Mouse (Mus musculus) kidney, adult 2 months (tissue): ENCODE measurements around the gene Ascc1. TPM values are rescaled to one million over a fixed set of nuclear protein-coding genes. Genes with fewer than 3 reads are reported as not detected.

Experiments
- DNase-seq: peaks from one replicate; pipeline ENCODE4 v3.0.0; 2021
- H3K27ac ChIP-seq: fragments of 200-500 bp; 2 replicates; pipeline ENCODE4 v1.5.1; 2012; ENCODE audit warnings: low read depth, low read length, control low read depth, inconsistent platforms; ENCODE audit not compliant: insufficient read depth
- H3K27me3 ChIP-seq: fragments of 200-500 bp; replicated peaks from 2 replicates; pipeline ENCODE4 v1.6.1; 2012; ENCODE audit warnings: mild to moderate bottlenecking, moderate library complexity, low read length, inconsistent platforms; ENCODE audit not compliant: control insufficient read depth, insufficient read depth
- H3K36me3 ChIP-seq: fragments of 200-500 bp; 2 replicates; pipeline ENCODE4 v1.6.1; 2012; ENCODE audit warnings: mild to moderate bottlenecking, moderate library complexity, low read length, inconsistent platforms; ENCODE audit not compliant: control insufficient read depth, insufficient read depth
- H3K4me1 ChIP-seq: fragments of 200-500 bp; 2 replicates; pipeline ENCODE4 v1.6.1; 2011; ENCODE audit warnings: low read length; ENCODE audit not compliant: control insufficient read depth, insufficient read depth
- H3K4me3 ChIP-seq: fragments of 200-500 bp; 2 replicates; pipeline ENCODE4 v1.5.1; 2011; ENCODE audit warnings: mild to moderate bottlenecking, low read depth, low read length, control low read depth; ENCODE audit not compliant: insufficient read depth
- CTCF ChIP-seq: fragments of 200-500 bp; conservative IDR thresholded peaks from 2 replicates; pipeline ENCODE4 v1.5.1; 2011; ENCODE audit warnings: low read depth, mild to moderate bottlenecking, control low read depth, low read length, moderate library complexity, mixed read lengths; ENCODE audit not compliant: insufficient read depth, insufficient read length
- POLR2A ChIP-seq: fragments of 200-500 bp; IDR thresholded peaks from one replicate; pipeline ENCODE4 v1.6.1; 2011; ENCODE audit warnings: low read depth, low read length, control low read depth
- WGBS: fragments of 180-500 bp; shearing (Covaris S2); methylation state at CpG from one replicate; pipeline ENCODE4 v1.1.7; 2018; 5-methylcytosine and 5-hydroxymethylcytosine counted together
- polyA plus RNA-seq: library from polyadenylated mRNA; depleted of rRNA; stranded (reverse); fragments of >200 nt; gene quantifications from 2 replicates; pipeline ENCODE4 v1.2.3, GENCODE M21; 2012

Gene Ascc1
- polyA plus RNA-seq, 1 experiment = 132 TPM

DNA sequence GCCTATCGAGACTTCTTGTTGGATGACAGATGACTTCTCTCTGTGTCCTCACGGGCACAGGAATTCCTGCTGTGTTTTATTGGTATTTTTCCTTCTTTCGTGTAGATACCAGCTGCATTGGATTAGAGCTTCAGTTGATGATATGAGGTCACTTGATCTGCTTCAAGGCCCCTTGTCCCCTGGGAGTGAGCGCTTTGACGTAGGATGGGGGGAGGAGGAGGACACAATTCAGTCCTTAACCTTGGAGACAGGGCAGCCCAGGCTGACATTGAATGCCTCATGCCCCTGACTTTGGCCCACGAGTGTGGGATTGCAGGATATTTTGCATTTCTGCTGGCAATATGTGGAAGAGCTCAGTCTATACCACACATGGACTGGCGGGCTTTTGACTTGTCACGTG is 29.0 kb downstream of the Ascc1 start:
- H3K4me1 ChIP-seq = peaks cover 8% of the 10 kb centered on the region
- DNase-seq = no peak
- 71% methylated on average over 8 of the region's 8 CpGs for WGBS

DNA sequence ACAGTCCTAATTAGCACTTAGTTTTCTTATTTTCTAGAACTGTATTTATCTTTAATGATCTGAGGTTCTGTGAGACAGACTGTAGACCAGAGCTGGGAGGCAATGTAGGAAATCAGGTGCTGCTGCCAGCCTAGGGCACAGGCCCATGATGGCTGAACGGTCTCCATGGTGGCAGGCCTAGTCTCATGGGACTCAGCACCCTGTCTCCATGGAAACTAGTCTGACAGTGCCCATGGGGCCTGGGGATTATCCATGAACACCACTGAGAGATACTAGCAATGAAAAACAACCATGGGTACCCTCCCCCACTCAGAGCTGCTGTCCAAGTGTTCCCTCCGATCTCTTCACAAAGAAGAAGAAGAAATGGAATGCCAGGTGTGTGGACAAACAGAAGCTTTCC is 29.4 kb downstream of the Ascc1 start:
- WGBS = 88% methylated on average over 2 of the region's 2 CpGs
- H3K4me1 ChIP-seq = peaks cover 8% of the 10 kb centered on the region
- no peak overlapping the region for H3K27ac ChIP-seq
- H3K27me3 ChIP-seq = no peaks in the 10 kb centered on the region
- H3K4me3 ChIP-seq = no peak overlapping the region
- DNase-seq = no peak
- no peak for TF ChIP-seq POLR2A
- TF ChIP-seq CTCF = no peak
- H3K36me3 ChIP-seq = no peaks in the 10 kb centered on the region

More for the DNA sequence above, 29.0 kb downstream of the Ascc1 start:
- TF ChIP-seq CTCF = no peak
- no peak for TF ChIP-seq POLR2A
- Histone ChIP-seq H3K27ac (no peak overlapping the region), H3K36me3 (no peaks in the 10 kb centered on the region), H3K27me3 (no peaks in the 10 kb centered on the region), H3K4me3 (no peak overlapping the region)

DNA sequence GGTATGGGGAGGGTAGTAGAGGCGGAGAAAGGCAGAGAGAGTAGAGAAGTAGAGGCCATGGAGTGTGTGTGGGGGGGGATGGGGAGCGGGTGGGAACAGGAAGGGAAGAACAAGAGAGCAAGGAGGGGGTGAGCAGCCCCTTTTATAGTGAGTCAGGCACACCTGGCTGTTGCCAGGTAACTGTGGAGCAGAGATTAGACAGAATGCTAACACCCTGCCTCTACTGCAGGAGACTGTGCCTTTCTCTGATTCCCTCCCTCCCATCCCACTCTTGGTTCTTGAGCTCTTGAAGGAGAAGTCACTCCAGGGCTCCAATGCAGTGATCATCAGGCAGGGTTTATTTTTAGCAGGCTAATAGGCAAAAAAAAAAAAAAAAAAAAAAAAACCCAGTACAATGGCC is 30.0 kb downstream of the Ascc1 start:
- DNase-seq = no peak
- H3K36me3 ChIP-seq = no peaks in the 10 kb centered on the region
- peaks cover 8% of the 10 kb centered on the region for H3K4me1 ChIP-seq
- H3K4me3 ChIP-seq = no peak overlapping the region
- H3K27me3 ChIP-seq = no peaks in the 10 kb centered on the region
- H3K27ac ChIP-seq = no peak overlapping the region
- TF ChIP-seq POLR2A (no peak), CTCF (no peak)
- 83% methylated on average over 2 of the region's 2 CpGs for WGBS

DNA sequence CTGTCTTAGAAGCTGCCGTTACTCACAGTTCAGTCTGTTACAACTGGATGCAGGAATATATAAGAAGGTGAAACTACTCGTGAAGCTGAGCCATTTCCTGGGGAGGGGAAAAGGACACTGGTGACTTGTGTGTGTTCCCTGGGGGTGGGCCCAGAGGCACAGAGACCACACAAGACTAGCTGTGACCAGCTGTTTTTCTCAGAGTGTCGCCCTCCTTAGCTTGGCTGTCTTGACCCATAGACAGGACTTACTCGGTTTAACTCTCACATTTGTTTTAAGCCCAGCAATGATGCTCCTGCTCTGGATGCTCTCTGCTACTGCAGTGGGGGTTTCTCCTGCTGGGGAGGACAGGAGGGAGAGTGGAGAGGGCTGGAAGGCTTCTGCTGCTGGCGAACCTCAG is 30.5 kb downstream of the Ascc1 start:
- TF ChIP-seq CTCF (no peak), POLR2A (no peak)
- Histone ChIP-seq H3K27ac (no peak overlapping the region), H3K4me1 (peaks cover 8% of the 10 kb centered on the region), H3K4me3 (no peak overlapping the region), H3K36me3 (no peaks in the 10 kb centered on the region), H3K27me3 (no peaks in the 10 kb centered on the region)
- 80% methylated on average over 5 of the region's 5 CpGs for WGBS
- DNase-seq = no peak

DNA sequence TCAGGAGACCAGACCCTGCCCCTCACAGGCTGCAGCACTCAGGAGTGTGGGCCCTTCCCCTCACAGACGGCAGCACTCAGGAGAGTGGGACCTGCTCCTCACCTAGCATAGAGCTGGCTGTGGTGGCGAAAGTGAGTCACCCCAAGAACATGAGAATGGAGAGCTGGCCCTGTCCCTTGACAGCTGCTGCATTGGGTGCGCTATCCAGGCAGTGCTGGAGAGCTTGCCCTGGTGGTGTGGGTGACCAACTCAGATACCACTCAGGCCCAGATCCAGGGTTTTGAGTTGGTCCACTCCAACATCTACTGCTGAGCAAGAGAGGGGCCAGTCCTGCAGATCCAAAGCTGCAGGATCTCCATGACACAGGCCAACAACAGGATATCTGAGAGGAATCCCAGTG is 32.0 kb downstream of the Ascc1 start:
- WGBS = 91% methylated on average over 3 of the region's 3 CpGs
- no peak for DNase-seq
- Histone ChIP-seq H3K36me3 (no peaks in the 10 kb centered on the region), H3K4me3 (no peak overlapping the region), H3K27me3 (no peaks in the 10 kb centered on the region), H3K4me1 (no peaks in the 10 kb centered on the region), H3K27ac (no peak overlapping the region)
- TF ChIP-seq CTCF = no peak
- TF ChIP-seq POLR2A = no peak

DNA sequence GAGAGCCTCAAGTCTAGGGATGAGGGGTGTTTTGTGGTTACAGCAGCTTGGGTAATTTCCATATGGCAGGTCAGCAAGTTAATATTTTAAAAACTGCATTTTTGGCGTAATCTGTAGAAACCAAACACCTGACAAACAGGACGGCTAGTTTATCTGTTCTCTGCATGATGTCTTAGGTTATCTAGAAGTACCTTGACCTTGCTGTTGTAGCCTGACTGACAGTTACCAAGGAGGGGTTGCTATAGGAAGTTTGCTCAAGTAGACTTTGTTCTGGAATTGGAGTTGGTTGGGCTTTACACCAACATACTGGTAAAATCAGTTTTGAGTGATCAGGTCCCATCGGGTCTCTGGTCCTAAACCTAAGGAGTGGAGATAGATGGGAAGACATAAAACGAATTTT is 33.1 kb downstream of the Ascc1 start:
- DNase-seq = no peak
- H3K36me3 ChIP-seq = no peaks in the 10 kb centered on the region
- no peak overlapping the region for H3K4me3 ChIP-seq
- H3K4me1 ChIP-seq = no peaks in the 10 kb centered on the region
- TF ChIP-seq POLR2A (no peak), CTCF (no peak)
- no peak overlapping the region for H3K27ac ChIP-seq
- WGBS = 81% methylated on average over 4 of the region's 4 CpGs
- H3K27me3 ChIP-seq = no peaks in the 10 kb centered on the region

DNA sequence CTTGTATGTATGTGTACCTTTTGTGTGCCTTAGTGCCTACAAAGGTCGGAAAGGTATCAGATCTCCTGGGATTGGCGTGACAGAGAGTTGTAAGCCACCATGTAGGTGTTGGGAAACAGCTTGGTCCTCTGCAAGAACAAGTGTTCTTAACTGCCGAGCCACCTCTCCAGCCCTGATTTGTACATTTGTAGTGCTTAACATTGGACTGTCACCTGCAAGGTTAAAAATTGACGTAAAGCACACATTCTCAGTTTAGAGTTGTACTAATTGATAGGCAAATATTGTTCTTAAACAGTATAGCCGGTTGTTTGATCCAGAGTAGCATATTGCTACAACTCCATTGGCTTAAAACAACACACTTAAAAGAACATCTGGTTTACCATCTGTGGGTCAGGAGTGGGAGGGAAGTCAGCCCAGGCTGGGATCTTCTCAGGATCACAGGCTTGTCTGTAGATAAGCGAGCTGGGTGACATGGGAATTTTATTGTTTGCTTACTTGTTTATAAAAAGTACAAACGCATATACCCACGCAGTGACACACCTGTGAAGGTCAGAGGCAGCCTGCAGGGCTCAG is 39.8 kb downstream of the Ascc1 start:
- Histone ChIP-seq H3K4me1 (no peaks in the 10 kb centered on the region), H3K4me3 (no peak overlapping the region), H3K36me3 (no peaks in the 10 kb centered on the region), H3K27ac (no peak overlapping the region), H3K27me3 (no peaks in the 10 kb centered on the region)
- WGBS = 74% methylated on average over 8 of the region's 8 CpGs
- no peak for TF ChIP-seq CTCF
- no peak for TF ChIP-seq POLR2A
- DNase-seq = no peak
